Mouse (Mus musculus) hematopoietic stem cell, adult 5-6 weeks (primary cell): ENCODE measurements around the gene Cyp1a2. TPM values are rescaled to one million over a fixed set of nuclear protein-coding genes. Genes with fewer than 3 reads are reported as not detected.

ENCODE experiments used
- ATAC-seq, 2 experiments: fragments of 125-278 bp in 1 of 2; replicated peaks in 1 of 2; 2 replicates each; pipeline ENCODE4 v1.8.0; 2016 to 2017; ENCODE audit warnings: inconsistent platforms in 2 of 2, mild to moderate bottlenecking in 2 of 2, moderate number of reproducible peaks in 2 of 2, low read depth in 1 of 2, moderate TSS enrichment in 1 of 2; ENCODE audit not compliant: low FRiP score in 2 of 2, poor library complexity in 2 of 2, severe bottlenecking in 2 of 2, insufficient read depth in 1 of 2, low TSS enrichment in 1 of 2
- total RNA-seq: library from RNA; stranded (forward); fragments of 172-1452, 232-1000 nt; gene quantifications from 2 replicates; pipeline ENCODE4 v1.2.3, GENCODE M21; 2017

The Cyp1a2 gene
- total RNA-seq, 1 experiment from 2014 or later: not detected

DNA sequence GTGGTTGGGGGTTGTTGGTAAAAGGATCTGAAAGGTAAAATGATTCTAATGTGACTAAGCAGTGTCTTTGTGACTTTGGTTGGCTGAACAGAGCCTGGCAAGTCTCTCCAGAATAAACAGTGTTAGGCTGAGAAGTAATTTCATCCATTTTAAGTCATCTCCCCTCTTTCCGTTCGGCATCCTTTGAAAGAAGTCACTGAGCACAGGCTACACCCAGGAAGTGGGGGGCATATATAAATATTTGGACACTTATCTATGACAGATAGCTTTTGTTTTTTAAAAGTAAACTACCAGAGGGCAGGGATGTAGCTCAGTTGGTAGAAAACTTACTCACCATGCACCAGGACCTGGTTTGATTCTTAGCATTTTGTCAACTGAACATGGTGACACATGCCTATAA lies 5.1 kb upstream of the Cyp1a2 start:
- ATAC-seq: no peak

DNA sequence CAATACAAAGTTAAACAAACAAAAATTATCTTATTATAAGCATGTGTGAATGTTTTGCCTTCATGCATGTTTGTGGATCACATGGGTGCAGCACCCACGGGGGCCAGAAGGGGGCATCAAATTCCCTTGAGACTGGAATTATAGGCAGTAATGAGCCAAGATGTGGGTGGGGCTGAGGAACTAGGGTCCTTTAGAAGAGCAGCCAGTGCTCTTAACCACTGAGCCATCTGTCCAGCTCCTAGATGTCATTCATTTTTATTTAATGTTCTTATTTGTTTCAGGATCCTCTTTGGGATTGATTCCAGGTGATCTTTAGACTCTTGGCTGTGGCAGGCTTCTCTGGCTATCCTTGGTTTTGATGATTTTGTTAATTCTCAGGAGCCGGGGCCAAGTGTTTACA lies 4.7 kb upstream of the Cyp1a2 start:
- ATAC-seq: no peak; a peak in 1 of 4 replicates

DNA sequence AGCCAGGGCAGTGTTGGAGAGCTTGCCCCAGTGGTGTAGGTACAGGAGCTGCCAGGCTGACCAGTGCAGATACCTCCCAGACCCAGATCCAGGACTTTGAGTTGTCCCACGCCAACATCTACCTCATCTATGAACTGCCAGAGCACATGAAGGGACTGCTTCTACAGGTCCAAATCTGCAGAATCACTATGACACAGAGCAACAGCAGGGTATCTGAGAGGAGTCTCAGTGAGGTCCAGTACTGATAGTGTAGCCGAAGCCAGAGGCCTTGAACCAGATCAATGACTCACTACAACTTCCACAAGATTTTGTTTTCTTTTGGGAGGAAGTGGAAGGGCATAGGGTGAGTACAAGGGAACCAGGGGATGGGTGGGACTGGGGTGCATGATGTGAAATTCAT lies 4.2 kb upstream of the Cyp1a2 start, which contains the start of gene Cyp1a1:
TSS of gene Cyp1a1 (plus strand) at position 178 of the 400 bp plus-strand sequence.
- ATAC-seq: no peak

DNA sequence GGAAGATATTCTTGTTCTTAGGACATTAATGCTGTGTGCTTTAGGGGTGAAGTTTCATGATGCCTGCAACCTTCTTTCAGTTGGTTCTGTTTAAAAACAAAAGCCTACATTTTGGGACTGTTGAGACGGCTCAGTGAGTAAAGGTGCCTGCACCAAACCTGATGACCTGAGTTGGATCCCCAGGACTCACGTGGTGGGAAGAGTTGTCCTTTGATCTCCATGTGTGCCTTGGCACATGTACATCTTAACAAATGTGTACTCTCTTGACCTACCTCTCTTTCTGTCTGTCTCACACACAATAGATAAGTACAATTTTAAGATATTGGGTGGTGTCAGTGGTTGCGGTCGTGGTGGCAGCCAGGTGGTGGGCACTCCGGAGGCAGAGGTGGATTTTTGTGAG lies 2.5 kb upstream of the Cyp1a2 start:
- no peak for ATAC-seq

DNA sequence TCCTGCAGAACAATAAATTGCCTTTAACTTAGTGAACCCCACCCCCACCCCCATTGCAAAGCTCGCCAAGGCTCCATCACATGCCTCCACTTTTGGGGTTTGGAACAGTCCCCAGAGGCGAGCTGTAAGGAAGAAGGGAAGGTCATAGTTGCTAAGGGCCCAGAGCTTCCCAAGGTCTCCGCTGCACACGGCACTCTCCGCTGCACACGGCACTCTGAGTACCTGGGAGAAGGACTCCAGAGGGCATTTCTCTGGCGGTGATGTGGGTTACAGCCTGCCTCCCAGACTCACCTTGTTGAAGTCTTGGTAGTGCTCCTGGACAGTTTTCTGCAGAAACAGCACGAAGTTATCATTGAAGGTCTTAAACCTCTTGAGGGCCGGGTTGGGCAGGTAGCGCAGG lies 2.1 kb downstream of the Cyp1a2 start:
- ATAC-seq: no peak

DNA sequence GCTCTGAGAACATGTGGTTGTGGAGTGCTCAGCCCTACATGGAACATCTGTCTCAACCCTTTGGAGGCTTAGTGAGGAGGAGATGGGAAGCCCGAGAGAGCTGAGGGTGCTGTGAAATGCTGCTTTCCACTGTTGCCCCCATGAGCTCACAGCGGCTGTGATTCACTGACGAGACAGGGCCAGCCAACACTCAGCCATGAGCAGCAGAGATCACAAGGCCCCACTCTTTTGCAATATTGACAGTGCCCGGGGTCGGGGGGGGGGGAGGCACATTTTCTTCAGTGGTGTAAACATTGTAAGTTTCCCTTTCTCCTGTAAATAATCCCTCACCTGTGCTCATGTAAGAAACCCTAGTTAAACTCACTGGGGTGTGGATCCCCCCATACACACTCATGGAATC lies 12.0 kb downstream of the Cyp1a2 start:
- ATAC-seq: no peak

DNA sequence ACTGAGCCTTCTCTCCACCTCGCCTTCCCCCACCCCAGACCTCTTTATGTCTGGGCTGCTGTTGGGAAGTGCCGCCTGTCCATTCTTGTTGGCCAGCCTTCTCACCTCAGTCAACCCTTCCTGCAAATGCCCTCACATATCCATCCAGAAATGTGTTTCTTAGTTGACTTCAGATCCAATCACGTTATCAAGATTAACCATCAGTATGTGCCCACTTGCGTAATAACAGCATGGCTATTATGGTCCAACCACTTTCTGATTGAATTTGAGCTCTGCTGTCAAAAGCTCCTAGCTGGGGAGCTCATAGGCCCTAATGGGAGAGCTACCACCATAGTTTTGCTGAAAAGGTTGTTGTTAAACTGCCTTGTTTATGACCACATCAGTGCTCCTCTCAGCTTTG lies 12.5 kb downstream of the Cyp1a2 start:
- ATAC-seq: no peak

DNA sequence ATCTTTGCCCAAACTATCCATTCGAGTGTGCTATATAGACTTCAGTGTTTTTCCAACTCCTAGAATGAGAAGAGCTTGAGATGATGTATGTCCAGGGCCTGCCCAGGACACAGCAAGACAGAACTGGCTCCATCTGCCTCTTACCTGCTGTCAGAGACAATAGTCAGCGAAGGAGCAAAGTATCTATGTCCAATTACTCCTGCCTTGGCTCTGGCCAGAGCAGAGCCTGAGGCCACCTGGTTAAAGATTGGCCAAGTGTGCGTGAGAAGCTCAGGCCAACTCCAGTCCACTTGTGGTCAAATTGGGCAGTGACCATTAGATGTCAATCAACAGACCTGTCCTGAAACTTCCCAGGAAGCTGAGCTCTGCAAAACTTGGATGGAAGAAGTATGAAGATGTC lies 13.9 kb downstream of the Cyp1a2 start:
- ATAC-seq: no peak

DNA sequence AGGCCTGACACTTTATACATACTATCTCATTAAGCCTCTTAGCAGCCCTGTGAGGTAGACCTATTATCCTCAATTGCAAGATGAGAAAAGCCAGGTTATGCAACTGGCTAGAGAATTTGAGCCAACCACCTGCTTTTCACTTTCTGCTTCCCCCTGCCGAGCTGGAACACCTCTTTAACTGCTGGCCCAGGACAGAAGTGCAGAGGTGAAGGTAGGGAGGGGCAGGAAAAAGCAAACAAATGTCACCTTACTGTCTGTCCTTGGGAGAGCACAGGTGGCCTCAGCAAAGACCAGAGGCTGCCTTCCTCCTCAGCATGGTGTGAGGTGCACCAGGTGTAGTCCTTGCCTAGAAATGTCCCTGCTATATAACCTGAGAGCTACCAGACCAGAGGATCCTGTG lies 15.2 kb downstream of the Cyp1a2 start:
- ATAC-seq: no peak

DNA sequence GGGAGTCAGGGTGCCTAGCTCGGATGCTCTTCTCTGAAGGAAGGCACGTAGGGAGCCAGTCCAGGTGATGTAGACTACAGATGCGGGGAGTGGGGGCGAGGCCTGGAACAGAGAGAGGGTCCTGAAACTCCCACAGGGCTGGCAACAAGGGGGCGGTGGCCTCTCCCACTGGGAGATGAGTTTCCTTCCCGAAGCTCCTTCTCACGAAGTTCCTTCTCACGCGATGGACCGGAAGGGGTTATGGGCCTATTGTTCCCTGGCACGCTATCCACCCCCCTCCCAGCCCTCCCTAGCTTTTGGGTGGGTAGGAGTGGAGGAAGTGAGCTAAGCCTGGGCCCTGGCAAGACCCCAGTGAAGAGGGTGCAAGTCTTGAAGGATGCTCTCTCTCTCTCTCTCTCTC lies 15.7 kb downstream of the Cyp1a2 start:
- ATAC-seq: no peak

DNA sequence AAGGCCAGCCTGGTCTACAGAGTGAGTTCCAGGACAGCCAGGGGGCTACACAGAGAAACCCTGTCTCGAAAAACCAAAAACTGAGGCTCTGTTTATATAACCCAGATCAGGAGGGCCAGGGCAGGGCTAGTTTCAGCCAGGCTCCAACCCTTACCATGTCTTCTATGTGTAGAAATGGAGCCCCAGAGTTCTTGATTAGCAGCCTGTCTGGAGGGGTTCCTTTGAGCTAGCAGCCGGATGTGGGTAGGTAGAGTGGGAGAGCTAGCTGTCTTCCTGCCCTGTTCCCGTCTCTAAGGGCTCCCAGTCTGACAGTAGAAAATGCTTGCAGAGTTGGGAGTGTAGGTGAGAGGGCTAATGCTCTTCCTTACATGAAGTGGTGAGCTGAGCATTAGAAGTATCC lies 16.4 kb downstream of the Cyp1a2 start:
- no peak for ATAC-seq

DNA sequence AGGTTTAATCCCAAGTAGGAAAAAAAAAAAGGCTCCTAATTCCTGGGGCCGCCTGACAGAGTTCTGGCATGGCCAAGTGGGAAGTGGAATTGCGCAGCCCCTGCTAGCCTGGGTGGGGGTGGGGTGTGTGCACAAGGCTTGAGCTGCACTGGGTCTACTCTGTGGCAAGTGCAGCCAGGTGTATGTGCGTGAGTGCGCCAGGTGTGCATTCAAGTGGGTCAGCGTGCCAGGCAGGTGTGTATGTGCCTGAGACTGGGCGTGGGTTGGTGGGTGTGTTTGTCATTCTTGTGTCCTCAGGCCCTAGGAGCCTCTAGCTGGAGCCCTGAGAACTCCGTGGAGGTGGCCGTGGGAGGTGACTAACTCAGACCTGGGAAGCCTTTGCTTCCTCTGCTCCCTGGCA lies 17.0 kb downstream of the Cyp1a2 start:
- no peak for ATAC-seq

DNA sequence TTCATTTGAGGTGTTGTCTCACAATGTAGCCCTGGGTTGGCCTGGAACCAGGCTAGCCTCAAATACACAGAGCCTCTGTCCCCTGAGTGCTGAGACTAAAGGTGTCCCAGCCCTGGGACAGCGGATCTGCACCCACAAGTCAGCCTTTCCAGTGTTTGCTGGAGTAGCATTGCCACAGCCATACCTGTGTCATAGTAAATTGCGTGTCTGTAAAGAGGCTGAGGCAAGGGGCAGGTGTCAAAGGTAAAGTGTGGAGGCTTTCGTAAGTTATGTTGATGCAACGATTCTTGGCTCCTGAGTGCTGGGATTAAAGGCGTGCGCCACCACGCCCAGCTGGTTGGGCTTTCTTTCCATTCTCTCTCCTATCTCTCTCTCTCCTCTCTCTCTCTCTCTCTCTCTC lies 18.9 kb downstream of the Cyp1a2 start:
- no peak for ATAC-seq

DNA sequence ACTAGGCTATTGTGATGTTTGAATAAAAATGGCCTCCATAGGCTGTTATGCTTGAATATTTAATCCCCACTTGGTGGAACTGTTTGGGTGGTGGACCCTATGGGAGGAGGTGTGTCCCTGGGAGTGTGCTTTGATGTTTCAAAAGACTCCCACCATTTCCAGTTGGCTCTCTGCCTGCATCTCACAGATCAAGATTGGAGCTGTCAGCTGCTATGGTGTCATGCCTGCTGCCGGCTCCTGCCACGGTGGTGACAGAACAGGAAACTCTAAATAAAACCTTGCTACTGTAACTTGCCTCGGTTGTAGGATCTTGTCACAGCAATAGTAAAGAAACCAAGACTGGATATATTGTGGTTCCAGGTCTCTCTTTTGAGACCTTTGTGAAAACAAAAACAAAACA lies 22.0 kb downstream of the Cyp1a2 start:
- ATAC-seq: no peak

DNA sequence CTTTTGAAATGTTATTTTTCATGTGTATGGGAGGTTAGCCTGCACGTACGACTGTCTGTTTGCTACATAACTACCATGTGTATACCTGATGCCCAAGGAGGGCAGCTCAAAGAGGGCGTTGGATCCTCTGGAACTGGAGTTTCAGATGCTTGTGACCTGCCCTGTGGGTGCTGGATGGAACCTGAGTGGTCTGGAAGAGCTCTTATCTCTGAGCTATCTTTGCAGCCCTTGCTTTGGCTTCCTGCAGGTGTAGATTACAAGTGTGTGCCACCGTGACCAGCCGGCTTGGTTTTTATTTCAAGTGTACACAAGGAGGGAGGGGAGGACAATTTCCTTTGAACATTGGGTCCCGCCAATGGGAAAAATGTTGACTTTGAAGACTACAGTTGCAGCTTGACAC lies 23.0 kb downstream of the Cyp1a2 start:
- no peak for ATAC-seq

DNA sequence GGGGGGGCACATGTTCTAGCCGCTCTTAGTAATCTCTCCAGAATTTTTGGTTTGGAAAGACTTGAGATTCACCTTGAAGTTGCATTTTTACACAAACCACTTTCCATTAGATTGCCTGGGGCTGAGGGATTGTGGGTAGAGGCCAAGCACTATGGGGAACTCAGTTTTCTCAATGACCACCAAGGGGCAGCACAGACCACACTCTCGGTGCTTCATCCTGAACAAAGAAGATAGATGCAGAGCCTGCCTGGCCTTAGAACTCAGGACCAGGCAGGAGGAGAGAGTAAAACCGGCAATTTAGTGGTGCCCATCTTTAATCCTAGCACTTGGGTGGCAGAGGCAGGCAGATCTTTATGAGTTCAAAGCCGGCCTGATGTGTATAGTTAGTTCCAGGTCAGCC lies 23.7 kb downstream of the Cyp1a2 start:
- ATAC-seq: peak; percentile 83 to 86

DNA sequence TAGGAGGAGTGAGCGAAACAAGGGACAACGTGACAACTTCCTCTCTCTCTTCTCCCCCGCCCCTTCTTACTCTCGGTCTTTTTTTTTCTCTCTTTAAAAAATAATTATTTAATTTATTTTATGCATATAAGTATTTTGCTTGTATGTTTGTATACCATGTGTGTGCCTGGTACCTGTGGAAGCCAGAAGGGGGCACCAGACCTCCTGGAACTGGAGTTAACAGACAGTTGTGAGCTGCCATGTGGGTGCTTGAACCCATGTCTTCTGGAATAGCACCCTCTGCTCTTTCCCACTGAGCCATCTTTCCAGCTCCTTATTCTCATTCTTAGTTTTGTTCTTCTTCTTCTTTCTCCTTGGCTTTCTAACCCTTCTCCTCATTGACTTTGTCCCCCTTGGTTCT lies 24.5 kb downstream of the Cyp1a2 start:
- no peak for ATAC-seq

DNA sequence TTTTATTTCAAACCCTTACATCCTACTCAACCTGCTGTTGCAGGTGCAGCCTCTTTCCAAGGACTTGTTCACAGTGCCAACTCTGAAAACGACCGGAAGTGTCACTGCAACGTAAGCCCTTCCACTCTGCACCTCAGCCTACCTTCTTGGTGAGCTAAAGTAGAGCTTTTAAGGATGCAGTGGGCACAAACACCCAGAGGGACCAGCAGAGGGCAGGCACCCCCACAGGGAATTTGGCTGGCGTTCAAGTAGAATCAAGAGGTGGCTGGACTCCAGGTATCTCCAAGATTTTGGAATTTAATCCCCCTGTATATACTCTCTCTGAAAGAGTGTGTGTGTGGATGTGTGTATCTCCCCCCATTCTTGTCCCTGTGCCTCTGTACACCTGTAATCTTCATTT lies 25.7 kb downstream of the Cyp1a2 start:
- ATAC-seq: no peak

DNA sequence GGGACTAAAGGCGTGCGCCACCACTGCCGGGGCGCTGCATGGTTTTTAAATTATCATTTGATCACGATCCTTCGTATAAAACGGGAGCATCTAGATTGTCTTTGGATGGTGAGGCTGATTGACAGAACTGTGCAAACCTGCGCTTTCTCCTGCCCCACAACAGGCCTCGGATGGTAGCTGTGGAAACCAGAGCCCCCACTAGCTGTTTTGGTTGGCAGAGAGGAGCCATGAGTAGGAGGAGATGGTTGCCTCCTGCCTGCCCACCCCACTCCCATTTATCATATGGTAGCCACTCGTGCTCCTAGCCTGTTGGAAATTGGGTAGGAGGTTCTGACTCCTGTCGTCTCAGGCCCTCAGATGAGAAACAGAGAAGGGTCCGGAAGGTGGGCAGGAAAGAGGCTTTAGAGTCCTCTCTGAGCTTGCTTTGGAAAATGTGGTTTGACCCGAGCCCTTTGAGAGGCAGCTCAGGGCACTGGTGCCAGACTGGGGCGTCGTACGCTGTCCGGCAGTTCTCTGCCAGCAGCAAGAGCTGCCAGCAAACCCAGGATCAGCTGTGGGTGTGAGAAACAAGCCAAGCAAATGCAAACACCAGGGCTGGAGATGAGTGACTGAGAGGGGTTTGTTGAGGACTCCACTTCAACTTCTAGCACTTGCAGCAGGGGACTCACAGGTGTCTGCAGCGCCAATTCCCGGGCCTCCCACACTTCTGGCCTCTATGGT lies 26.7 kb downstream of the Cyp1a2 start:
- ATAC-seq: no peak
